Mouse (Mus musculus) intestine, embryonic 16.5 days (tissue): ENCODE measurements around the gene Gm20388. TPM values are rescaled to one million over a fixed set of nuclear protein-coding genes. Genes with fewer than 3 reads are reported as not detected.

Source experiments
- ATAC-seq: fragments of 200-750 bp; cut with Nextera tagmentation; 2 replicates; pipeline ENCODE4 v1.8.0; 2017; ENCODE audit warnings: moderate TSS enrichment, moderate library complexity
- H3K27ac ChIP-seq: fragments of 300-500 bp; sonication (generic); 2 replicates; pipeline ENCODE4 v1.5.1; 2014; ENCODE audit warnings: mild to moderate bottlenecking, low read length
- H3K27me3 ChIP-seq: fragments of 300-500 bp; sonication (generic); replicated peaks from 2 replicates; pipeline ENCODE4 v1.6.1; 2014; ENCODE audit warnings: low read length, control low read depth, mixed read lengths; ENCODE audit not compliant: control insufficient read depth, insufficient read depth
- H3K36me3 ChIP-seq: fragments of 300-500 bp; sonication (generic); 2 replicates; pipeline ENCODE4 v1.6.1; 2014; ENCODE audit warnings: low read length, control low read depth; ENCODE audit not compliant: control insufficient read depth, insufficient read depth
- H3K4me1 ChIP-seq: fragments of 300-500 bp; sonication (generic); 2 replicates; pipeline ENCODE4 v1.6.1; 2014; ENCODE audit warnings: low read length, control low read depth, mixed read lengths; ENCODE audit not compliant: control insufficient read depth, insufficient read depth
- H3K4me2 ChIP-seq: fragments of 300-500 bp; sonication (generic); 2 replicates; pipeline ENCODE4 v1.6.1; 2014; ENCODE audit warnings: low read depth, low read length, control low read depth
- H3K4me3 ChIP-seq: fragments of 300-500 bp; sonication (generic); 2 replicates; pipeline ENCODE4 v1.5.1; 2014; ENCODE audit warnings: mild to moderate bottlenecking, low read length
- H3K9ac ChIP-seq: fragments of 300-500 bp; sonication (generic); 2 replicates; pipeline ENCODE4 v1.6.1; 2014; ENCODE audit warnings: low read depth, low read length
- H3K9me3 ChIP-seq: fragments of 300-500 bp; sonication (generic); 2 replicates; pipeline ENCODE4 v1.6.1; 2016; ENCODE audit warnings: low read length, control low read depth; ENCODE audit not compliant: control insufficient read depth
- WGBS: fragments of 180-500 bp; shearing (Covaris S2); extraction: QIAGEN DNeasy Blood & Tissue Kit; methylation state at CpG from one replicate; pipeline ENCODE4 v1.1.7; 2014; 5-methylcytosine and 5-hydroxymethylcytosine counted together
- polyA plus RNA-seq: library from polyadenylated mRNA; unstranded; fragments of >200 nt; fragmentation: Nextera tagmentation; extraction: Ambion mirVana; gene quantifications from 2 replicates; pipeline ENCODE4 v1.2.1, GENCODE M21; 2015

The Gm20388 gene
- polyA plus RNA-seq, 1 experiment from 2014 or later = 5.8 TPM

DNA sequence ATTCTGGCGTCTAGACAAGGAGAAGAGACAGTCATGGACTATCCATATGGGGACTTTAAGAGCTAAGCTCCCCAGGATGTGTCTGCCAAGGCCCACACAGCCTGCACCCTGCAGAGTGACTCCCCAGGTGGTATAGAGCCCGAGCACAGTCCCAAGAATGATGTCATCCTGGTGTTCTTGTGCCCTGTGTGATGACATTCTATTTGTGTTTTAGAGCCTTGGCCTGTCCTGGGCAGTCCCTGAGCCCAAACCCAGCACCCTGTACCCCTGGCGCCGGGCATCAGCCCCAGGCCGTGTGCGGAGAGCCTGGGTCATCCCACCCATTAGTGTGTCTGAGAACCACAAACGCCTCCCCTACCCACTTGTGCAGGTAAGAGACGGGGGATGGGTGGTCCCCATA is 2945.6 kb downstream of the Gm20388 start:
- H3K4me3 ChIP-seq = no peak overlapping the region
- H3K27ac ChIP-seq = no peak overlapping the region
- no peaks in the 10 kb centered on the region for H3K36me3 ChIP-seq
- 82% methylated on average over 8 of the region's 8 CpGs for whole genome bisulfite sequencing
- H3K9me3 ChIP-seq = no peaks in the 10 kb centered on the region
- peaks cover 7% of the 10 kb centered on the region; the same call in 1 of the 2 replicates for H3K4me1 ChIP-seq
- ATAC-seq = no peak
- H3K27me3 ChIP-seq = no peaks in the 10 kb centered on the region
- no peak overlapping the region for H3K4me2 ChIP-seq
- H3K9ac ChIP-seq = no peak overlapping the region

DNA sequence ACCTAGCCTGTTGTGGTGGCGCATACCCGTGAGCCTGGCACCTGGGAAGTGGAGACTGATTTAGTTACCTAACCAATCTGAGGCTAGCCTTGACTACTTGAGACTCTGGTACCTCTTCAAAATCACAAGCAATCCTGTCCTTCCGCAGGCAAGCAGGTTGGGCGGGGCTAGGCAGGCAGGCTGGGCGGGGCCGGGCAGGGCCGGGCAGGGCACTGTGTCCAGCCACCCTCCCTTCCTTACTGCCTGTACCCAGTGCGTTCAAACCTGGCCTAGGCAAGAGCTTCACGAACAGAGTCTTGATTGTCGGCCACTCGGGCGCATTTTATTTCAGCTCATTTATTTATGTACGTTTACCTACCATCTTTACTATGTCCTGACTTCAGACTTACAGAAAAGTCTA is 2949.2 kb downstream of the Gm20388 start:
- H3K9ac ChIP-seq = no peak overlapping the region
- no peaks in the 10 kb centered on the region for H3K36me3 ChIP-seq
- H3K27me3 ChIP-seq = no peaks in the 10 kb centered on the region
- H3K9me3 ChIP-seq = 0 out of 2 replicates have a peak, but pooled peaks cover 3% of the 10 kb centered on the region
- no peaks in the 10 kb centered on the region for H3K4me1 ChIP-seq
- peak; percentile 69 for ATAC-seq
- H3K4me3 ChIP-seq = no peak overlapping the region
- no peak overlapping the region for H3K4me2 ChIP-seq
- no peak overlapping the region for H3K27ac ChIP-seq
- WGBS = 52% methylated on average over 13 of the region's 13 CpGs

DNA sequence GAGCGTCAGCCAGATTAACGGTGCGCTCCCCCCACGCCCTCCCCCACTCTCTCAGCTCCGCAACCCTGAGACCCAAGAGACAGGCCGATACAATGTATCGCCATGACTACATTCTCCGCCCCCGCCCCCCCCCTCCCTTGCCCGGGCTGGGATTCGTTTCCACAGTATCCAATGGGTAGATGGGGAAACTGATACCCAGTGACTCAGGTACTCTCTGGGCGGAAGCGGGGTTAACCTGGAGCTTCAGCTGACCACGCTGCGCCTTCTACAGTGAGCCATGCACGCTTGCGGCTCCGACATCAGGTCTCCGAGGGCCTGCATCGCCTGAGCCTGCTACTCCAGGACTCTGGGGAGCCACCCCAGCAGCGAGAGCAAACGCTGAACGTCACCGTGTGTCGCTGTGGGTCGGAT is 2954.1 kb downstream of the Gm20388 start:
- Histone ChIP-seq H3K9me3 (0 out of 2 replicates have a peak, but pooled peaks cover 7% of the 10 kb centered on the region), H3K4me3 (peak overlapping the region; percentile 18), H3K27me3 (no peaks in the 10 kb centered on the region), H3K4me2 (peak overlapping the region; percentile 38), H3K9ac (0 out of 2 replicates have a peak overlapping the region, but pooled peaks have one; percentile 9), H3K27ac (no peak overlapping the region), H3K36me3 (no peaks in the 10 kb centered on the region), H3K4me1 (no peaks in the 10 kb centered on the region)
- WGBS = 57% methylated on average over 26 of the region's 26 CpGs
- ATAC-seq = no peak

DNA sequence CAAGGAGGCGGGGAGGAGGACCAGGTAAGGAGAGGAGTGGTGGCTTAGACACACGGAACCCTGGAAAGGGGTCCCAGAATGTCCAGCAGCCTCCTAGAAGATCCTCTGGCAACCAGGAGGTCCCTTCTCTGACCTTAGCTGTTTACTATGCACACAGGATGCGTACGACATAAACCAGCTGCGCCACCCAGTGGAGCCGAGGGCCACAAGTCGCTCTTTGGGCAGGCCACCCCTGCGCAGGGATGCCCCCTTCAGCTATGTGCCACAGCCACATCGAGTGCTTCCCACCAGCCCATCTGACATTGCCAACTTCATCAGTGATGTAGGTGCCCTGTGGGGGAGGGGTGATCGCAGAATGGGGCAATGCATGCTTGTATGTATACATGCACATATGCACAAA is 2954.8 kb downstream of the Gm20388 start:
- no peak for ATAC-seq
- Histone ChIP-seq H3K4me1 (peaks cover 2% of the 10 kb centered on the region; the same call in 1 of the 2 replicates), H3K36me3 (no peaks in the 10 kb centered on the region), H3K27ac (no peak overlapping the region), H3K4me3 (no peak overlapping the region), H3K27me3 (no peaks in the 10 kb centered on the region), H3K9ac (no peak overlapping the region), H3K4me2 (peak overlapping the region; percentile 38; the same call in 1 of the 2 replicates), H3K9me3 (0 out of 2 replicates have a peak, but pooled peaks cover 7% of the 10 kb centered on the region)
- WGBS = 62% methylated on average over 10 of the region's 10 CpGs

DNA sequence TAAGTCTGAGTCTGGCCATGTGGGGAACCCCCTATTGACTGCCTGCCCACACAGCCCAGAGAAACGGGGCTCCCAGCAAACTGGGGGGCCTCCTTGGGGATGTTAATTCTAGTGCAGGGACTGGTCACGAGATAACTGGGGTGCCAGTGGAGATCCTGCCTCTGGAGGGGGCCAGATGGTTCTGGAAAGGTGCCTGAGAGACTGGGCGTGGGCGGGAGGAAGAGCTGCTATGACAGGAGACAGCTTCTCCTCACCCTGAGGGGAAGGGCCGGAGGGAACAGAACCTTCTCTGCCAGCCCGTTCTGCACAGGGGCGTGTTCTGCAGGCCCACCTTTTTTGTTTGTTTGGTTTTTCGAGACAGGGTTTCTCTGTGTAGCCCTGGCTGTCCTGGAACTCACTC is 2955.6 kb downstream of the Gm20388 start:
- 82% methylated on average over 8 of the region's 8 CpGs for WGBS
- Histone ChIP-seq H3K9me3 (0 out of 2 replicates have a peak, but pooled peaks cover 7% of the 10 kb centered on the region), H3K9ac (no peak overlapping the region), H3K4me3 (no peak overlapping the region), H3K27ac (no peak overlapping the region), H3K27me3 (no peaks in the 10 kb centered on the region), H3K4me1 (peaks cover 2% of the 10 kb centered on the region; the same call in 1 of the 2 replicates), H3K36me3 (no peaks in the 10 kb centered on the region), H3K4me2 (no peak overlapping the region)
- no peak for ATAC-seq

DNA sequence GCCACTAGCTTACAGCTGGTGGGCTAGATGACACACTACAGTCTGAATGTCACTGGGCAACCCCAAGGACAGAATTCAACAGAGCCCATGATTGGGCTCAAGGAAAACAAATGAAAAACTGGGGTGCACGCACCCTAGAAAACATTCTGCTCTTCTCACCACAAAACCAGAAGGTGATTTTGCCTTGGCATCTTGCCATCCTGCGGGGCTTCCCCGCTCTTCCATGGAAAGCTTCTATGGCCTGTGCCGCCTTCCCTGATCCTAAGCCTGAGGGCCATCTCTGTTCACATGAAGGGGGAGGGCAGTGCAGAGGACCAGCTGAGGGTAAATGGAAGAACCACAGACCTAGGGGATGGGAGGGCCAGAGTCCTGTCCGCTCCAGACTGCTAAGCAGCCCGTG is 2957.3 kb downstream of the Gm20388 start:
- no peak for ATAC-seq
- WGBS = 80% methylated on average over 6 of the region's 6 CpGs

DNA sequence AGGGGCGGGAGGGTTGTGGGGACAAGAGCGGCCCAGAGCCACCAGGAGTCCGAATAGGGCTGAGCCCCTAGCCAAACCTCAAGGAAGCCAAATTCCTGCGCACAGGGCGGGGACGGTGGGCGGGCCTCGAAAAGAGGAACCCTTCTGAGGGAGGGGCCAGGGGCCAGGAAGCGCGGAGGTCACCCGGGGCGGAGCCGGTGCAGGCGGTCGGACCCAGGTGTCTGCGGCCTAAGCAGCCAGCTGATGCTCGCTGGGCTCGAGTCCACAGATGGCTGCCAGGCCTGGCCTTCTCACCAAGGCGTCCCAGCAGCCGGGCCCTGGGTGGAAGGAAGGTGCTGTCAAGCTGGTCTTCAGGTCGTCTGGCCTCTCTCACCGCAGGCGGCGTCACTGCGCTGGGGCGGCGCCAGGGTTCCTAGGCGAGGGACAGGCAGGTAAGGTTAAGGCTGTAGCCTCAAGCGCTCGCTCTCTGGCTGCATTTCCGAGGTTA is 2959.8 kb downstream of the Gm20388 start:
- no peaks in the 10 kb centered on the region for H3K27me3 ChIP-seq
- 20% methylated on average over 31 of the region's 31 CpGs for WGBS
- peak; percentile 62 for ATAC-seq
- peak overlapping the region; percentile 46 for H3K4me2 ChIP-seq
- H3K9ac ChIP-seq = 0 out of 2 replicates have a peak overlapping the region, but pooled peaks have one; percentile 29
- H3K4me1 ChIP-seq = peaks cover 2% of the 10 kb centered on the region; the same call in 1 of the 2 replicates
- H3K9me3 ChIP-seq = no peaks in the 10 kb centered on the region
- peak overlapping the region; percentile 29 for H3K4me3 ChIP-seq
- H3K27ac ChIP-seq = no peak overlapping the region
- no peaks in the 10 kb centered on the region for H3K36me3 ChIP-seq

More for the DNA sequence above, 2957.3 kb downstream of the Gm20388 start:
- Histone ChIP-seq H3K4me1 (peaks cover 2% of the 10 kb centered on the region; the same call in 1 of the 2 replicates), H3K27me3 (no peaks in the 10 kb centered on the region), H3K9ac (no peak overlapping the region), H3K4me2 (no peak overlapping the region), H3K9me3 (0 out of 2 replicates have a peak, but pooled peaks cover 7% of the 10 kb centered on the region), H3K36me3 (no peaks in the 10 kb centered on the region), H3K27ac (no peak overlapping the region), H3K4me3 (no peak overlapping the region)

DNA sequence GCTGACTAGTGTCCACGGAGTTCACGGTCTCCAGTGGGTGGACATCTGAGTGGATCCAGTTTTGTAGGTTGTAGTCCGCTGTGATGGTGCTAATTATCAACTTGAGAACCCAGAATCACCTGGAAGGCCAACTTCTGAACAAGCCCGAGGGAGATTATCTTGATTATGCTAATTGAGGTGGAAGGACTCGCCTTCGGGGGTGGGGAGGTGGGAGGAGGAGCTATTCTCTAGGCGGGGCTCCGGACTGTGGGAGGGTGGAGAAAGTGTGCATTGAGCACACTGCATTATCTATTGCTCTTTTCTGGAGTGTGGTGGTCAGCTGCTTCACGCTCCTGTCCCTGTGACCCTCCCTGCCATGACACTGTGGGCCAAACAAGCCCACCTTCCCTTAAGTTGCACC is 2961.0 kb downstream of the Gm20388 start:
- Histone ChIP-seq H3K36me3 (no peaks in the 10 kb centered on the region), H3K4me1 (peaks cover 2% of the 10 kb centered on the region; the same call in 1 of the 2 replicates), H3K9me3 (no peaks in the 10 kb centered on the region), H3K9ac (no peak overlapping the region), H3K27ac (no peak overlapping the region), H3K4me3 (no peak overlapping the region), H3K27me3 (no peaks in the 10 kb centered on the region), H3K4me2 (no peak overlapping the region)
- ATAC-seq = no peak
- WGBS = 72% methylated on average over 9 of the region's 9 CpGs

GRCm38 (mm10) chr8:122873171-122873570 is 2962.5 kb downstream of the Gm20388 start:
- no peaks in the 10 kb centered on the region for H3K9me3 ChIP-seq
- no peaks in the 10 kb centered on the region for H3K36me3 ChIP-seq
- H3K27me3 ChIP-seq = no peaks in the 10 kb centered on the region
- H3K9ac ChIP-seq = no peak overlapping the region
- H3K4me3 ChIP-seq = no peak overlapping the region
- H3K27ac ChIP-seq = no peak overlapping the region
- 36% methylated on average over 6 of the region's 6 CpGs for WGBS
- no peak overlapping the region for H3K4me2 ChIP-seq
- no peak for ATAC-seq
- peaks cover 2% of the 10 kb centered on the region; the same call in 1 of the 2 replicates for H3K4me1 ChIP-seq

GRCm38 (mm10) chr8:122875186-122875585 is 2964.5 kb downstream of the Gm20388 start:
- Histone ChIP-seq H3K4me2 (no peak overlapping the region), H3K36me3 (no peaks in the 10 kb centered on the region), H3K4me3 (no peak overlapping the region), H3K4me1 (peaks cover 2% of the 10 kb centered on the region; the same call in 1 of the 2 replicates), H3K9ac (no peak overlapping the region), H3K27ac (no peak overlapping the region), H3K27me3 (no peaks in the 10 kb centered on the region), H3K9me3 (no peaks in the 10 kb centered on the region)
- no peak for ATAC-seq
- 48% methylated on average over 5 of the region's 5 CpGs for WGBS
